Mouse (Mus musculus): ENCODE results near the gene Hist1h2ao. TPM values are rescaled to one million over a fixed set of nuclear protein-coding genes. Genes with fewer than 3 reads are reported as not detected.
"Not testable (repeated sequence)": the region's sequence is repeated elsewhere in the genome, so short reads cannot be mapped to it uniquely, and the experiment has no call there.

Gene Hist1h2ao
- polyA plus RNA-seq, 1 experiment from 2014 or later, result not detected

- H3K4me1 ChIP-seq (replicated peaks), result no peaks in the 10 kb centered on the region
- H3K9me3 ChIP-seq, result no peaks in the 10 kb centered on the region
- no peak for ATAC-seq
- H3K27me3 ChIP-seq (replicated peaks), result no peaks in the 10 kb centered on the region
- 61% methylated on average over 3 of the region's 3 CpGs for WGBS
- no peak overlapping the region for H3K9ac ChIP-seq
- H3K27ac ChIP-seq, result no peak overlapping the region
- no peak overlapping the region for H3K4me2 ChIP-seq (replicated peaks)
- no peaks in the 10 kb centered on the region for H3K36me3 ChIP-seq
- H3K4me3 ChIP-seq (replicated peaks), result no peak overlapping the region
Measured at GRCm38 (mm10) chr13:21828511-21828910, 18.2 kb downstream of the Hist1h2ao start.

GRCm38 (mm10) chr13:21830344-21830743, 20.1 kb downstream of the Hist1h2ao start:
- Histone ChIP-seq H3K36me3 (no peaks in the 10 kb centered on the region), H3K4me1 (replicated peaks) (no peaks in the 10 kb centered on the region), H3K9ac (no peak overlapping the region), H3K27ac (peak overlapping the region; percentile 36; the same call in 1 of the 2 replicates), H3K4me2 (replicated peaks) (no peak overlapping the region), H3K27me3 (replicated peaks) (no peaks in the 10 kb centered on the region), H3K4me3 (replicated peaks) (no peak overlapping the region), H3K9me3 (no peaks in the 10 kb centered on the region)
- ATAC-seq, result no peak
- WGBS, result 88% methylated on average over 10 of the region's 10 CpGs

- H3K36me3 ChIP-seq; H3K27ac ChIP-seq; H3K9me3 ChIP-seq; H3K27me3 ChIP-seq (replicated peaks); H3K4me1 ChIP-seq (replicated peaks); H3K4me3 ChIP-seq (replicated peaks); H3K9ac ChIP-seq: not testable (repeated sequence)
- WGBS, result under 1% methylated on average over 28 of the region's 58 CpGs
- ATAC-seq, result peak; percentile 86
- H3K4me2 ChIP-seq (replicated peaks), result peak within 1 kb of the TSS; percentile 41
Measured at GRCm38 (mm10) chr13:21831418-21832394, 21.4 kb downstream of the Hist1h2ao start, which contains the start of gene Hist1h4n. TSS of gene Hist1h4n (minus strand) at chr13:21832196.

GRCm38 (mm10) chr13:21833461-21833860, 23.2 kb downstream of the Hist1h2ao start, which contains the start of the genes Hist1h2ap and Hist1h2br:
TSS of gene Hist1h2ap (minus strand) at chr13:21833507.
TSS of gene Hist1h2br (plus strand) at chr13:21833743.
- ATAC-seq, result peak; percentile 93
- H3K36me3 ChIP-seq; H3K9ac ChIP-seq; H3K4me2 ChIP-seq (replicated peaks); H3K27ac ChIP-seq; H3K27me3 ChIP-seq (replicated peaks); H3K9me3 ChIP-seq; H3K4me1 ChIP-seq (replicated peaks); H3K4me3 ChIP-seq (replicated peaks): not testable (repeated sequence)
- WGBS, result no CpG with 5 or more reads among the region's 24 CpGs

- WGBS, result no CpG with 5 or more reads among the region's 4 CpGs
- H3K36me3 ChIP-seq; H3K4me1 ChIP-seq (replicated peaks); H3K27ac ChIP-seq; H3K9me3 ChIP-seq; H3K4me2 ChIP-seq (replicated peaks); H3K9ac ChIP-seq; H3K27me3 ChIP-seq (replicated peaks); H3K4me3 ChIP-seq (replicated peaks): not testable (repeated sequence)
- ATAC-seq, result peak; percentile 87
Measured at GRCm38 (mm10) chr13:21840508-21840907, 30.2 kb downstream of the Hist1h2ao start.

GRCm38 (mm10) chr13:21846356-21846755, 36.1 kb downstream of the Hist1h2ao start:
- ATAC-seq, H3K36me3 ChIP-seq, H3K9ac ChIP-seq: not testable (repeated sequence)

GRCm38 (mm10) chr13:21847883-21848282, 37.6 kb downstream of the Hist1h2ao start:
- Histone ChIP-seq H3K9ac (no peak overlapping the region), H3K27ac (no peak overlapping the region), H3K36me3 (no peaks in the 10 kb centered on the region), H3K4me3 (replicated peaks) (no peak overlapping the region), H3K27me3 (replicated peaks) (no peaks in the 10 kb centered on the region), H3K4me2 (replicated peaks) (no peak overlapping the region), H3K9me3 (no peaks in the 10 kb centered on the region), H3K4me1 (replicated peaks) (no peaks in the 10 kb centered on the region)
- 33% methylated on average over 8 of the region's 8 CpGs for WGBS
- ATAC-seq, result peak; percentile 55; the same call in 1 of the 2 replicates

More at GRCm38 (mm10) chr13:21846356-21846755, 36.1 kb downstream of the Hist1h2ao start:
- not testable (repeated sequence) for H3K4me1 ChIP-seq (replicated peaks); H3K9me3 ChIP-seq; H3K27me3 ChIP-seq (replicated peaks); H3K27ac ChIP-seq; H3K4me2 ChIP-seq (replicated peaks); H3K4me3 ChIP-seq (replicated peaks)

GRCm38 (mm10) chr13:21850696-21851095, 40.4 kb downstream of the Hist1h2ao start:
- H3K4me3 ChIP-seq (replicated peaks); H3K9ac ChIP-seq; H3K27me3 ChIP-seq (replicated peaks); H3K9me3 ChIP-seq; H3K4me2 ChIP-seq (replicated peaks); H3K36me3 ChIP-seq; ATAC-seq; H3K27ac ChIP-seq; H3K4me1 ChIP-seq (replicated peaks): not testable (repeated sequence)
- WGBS, result 58% methylated on average over 1 of the region's 1 CpGs

GRCm38 (mm10) chr13:21852215-21852945, 42.1 kb downstream of the Hist1h2ao start:
- Histone ChIP-seq H3K4me1 (replicated peaks) (no peaks in the 10 kb centered on the region), H3K4me2 (replicated peaks) (no peak overlapping the region), H3K27ac (no peak overlapping the region), H3K36me3 (no peaks in the 10 kb centered on the region), H3K9me3 (no peaks in the 10 kb centered on the region), H3K27me3 (replicated peaks) (no peaks in the 10 kb centered on the region), H3K4me3 (replicated peaks) (no peak overlapping the region), H3K9ac (no peak overlapping the region)
- no peak for ATAC-seq
- 57% methylated on average over 3 of the region's 3 CpGs for WGBS

GRCm38 (mm10) chr13:21855146-21855545, 44.9 kb downstream of the Hist1h2ao start:
- no peak overlapping the region for H3K9ac ChIP-seq
- peak; percentile 91 for ATAC-seq
- 5% methylated on average over 11 of the region's 11 CpGs for WGBS

GRCm38 (mm10) chr13:21855698-21856162, 45.5 kb downstream of the Hist1h2ao start:
- Histone ChIP-seq H3K9ac (0 out of 2 replicates have a peak overlapping the region, but pooled peaks have one; percentile 3), H3K4me3 (replicated peaks) (peak overlapping the region; percentile 31), H3K36me3 (no peaks in the 10 kb centered on the region), H3K4me1 (replicated peaks) (no peaks in the 10 kb centered on the region), H3K27ac (no peak overlapping the region), H3K9me3 (no peaks in the 10 kb centered on the region), H3K4me2 (replicated peaks) (peak overlapping the region; percentile 46), H3K27me3 (replicated peaks) (no peaks in the 10 kb centered on the region)
- ATAC-seq, result peak; percentile 73
- WGBS, result 2% methylated on average over 15 of the region's 15 CpGs

More at GRCm38 (mm10) chr13:21855146-21855545, 44.9 kb downstream of the Hist1h2ao start:
- H3K36me3 ChIP-seq, result no peaks in the 10 kb centered on the region
- H3K27me3 ChIP-seq (replicated peaks), result no peaks in the 10 kb centered on the region
- H3K9me3 ChIP-seq, result no peaks in the 10 kb centered on the region
- H3K27ac ChIP-seq, result no peak overlapping the region
- peak overlapping the region; percentile 31 for H3K4me3 ChIP-seq (replicated peaks)
- peak overlapping the region; percentile 46; the same call in 1 of the 2 replicates for H3K4me2 ChIP-seq (replicated peaks)
- no peaks in the 10 kb centered on the region for H3K4me1 ChIP-seq (replicated peaks)
